ENCODE assay signal across 8 mouse cellular contexts in the genomic region with DNA sequence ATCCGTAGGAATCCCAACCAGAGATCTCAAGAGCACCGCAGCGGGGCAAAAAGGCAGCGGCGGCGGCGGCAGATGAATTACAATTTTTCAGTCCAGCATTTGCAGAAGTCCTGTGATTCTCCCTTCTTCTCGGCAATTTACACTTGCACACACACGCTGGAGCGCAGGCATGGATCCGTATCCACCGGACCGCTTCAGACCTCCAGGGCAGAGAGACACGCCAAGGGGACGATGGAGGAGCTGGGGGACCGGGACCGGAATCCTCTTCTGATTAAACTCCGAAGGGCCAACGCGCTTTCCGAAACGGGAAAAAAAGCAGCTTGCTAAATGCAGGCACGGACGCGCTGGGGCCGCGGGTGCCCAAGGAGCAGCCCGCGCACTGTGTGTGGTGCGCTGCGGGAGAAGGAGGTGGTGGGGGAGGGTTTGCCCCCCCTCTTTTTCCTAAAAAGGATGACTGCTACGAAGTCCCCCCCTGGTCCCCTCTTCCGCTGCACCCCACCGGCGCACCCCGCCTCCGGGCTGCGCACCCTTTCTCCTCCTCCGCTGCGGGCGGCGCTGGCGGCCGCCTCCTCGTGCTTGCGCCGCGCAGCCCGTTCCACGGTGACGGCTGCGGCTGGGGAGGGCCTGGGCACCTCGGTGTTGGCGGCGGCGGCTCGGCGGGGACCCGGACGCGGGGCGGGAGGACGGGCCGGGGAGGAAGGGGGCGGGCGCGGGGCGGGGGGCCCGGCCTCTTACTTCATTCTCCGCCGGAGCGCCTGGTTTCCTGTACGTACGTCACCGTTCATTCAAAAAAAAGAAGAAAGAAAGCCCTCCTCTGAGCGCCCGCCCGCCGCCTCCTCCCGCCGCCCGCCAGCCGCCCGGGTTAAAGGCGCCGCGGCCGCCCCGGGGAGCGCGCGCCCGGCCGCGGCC. TPM values are rescaled to one million over a fixed set of nuclear protein-coding genes. Genes with fewer than 3 reads are reported as not detected.
DNase-seq lines count a peak whose midpoint lies in the region; ATAC-seq and TF ChIP-seq lines count a peak whose summit lies in the region.

A gene (minus strand): TSS at position 654 of the 909 bp plus-strand sequence.

- peaks cover 45% of the 10 kb centered on the region for H3K4me1 ChIP-seq in G1E (ENCODE audit: insufficient read depth, low read depth, low read length)
- peaks cover 5% of the 10 kb centered on the region; the same call in 1 of the 2 replicates for H3K4me1 ChIP-seq in cerebellum, adult 2 months (ENCODE audit: control insufficient read depth, insufficient read depth, low read length)
- H3K4me1 ChIP-seq in hindbrain, embryonic 12.5 days: peaks cover 16% of the 10 kb centered on the region

- peaks cover 5% of the 10 kb centered on the region for H3K36me3 ChIP-seq in G1E (replicated peaks)
- H3K36me3 ChIP-seq in hindbrain, embryonic 12.5 days: no peaks in the 10 kb centered on the region

- no peak for TF ChIP-seq POLR2A in cerebellum, adult 2 months (IDR thresholded peaks at IDR 0.05; ENCODE audit: borderline replicate concordance, insufficient read depth, low read length)

- peak; percentile 69 for DNase-seq in G1E (ENCODE audit: low spot score)
- peak; percentile 82 to 84 for DNase-seq in cerebellum, adult 2 months
- DNase-seq in frontal cortex, postnatal 10 days (ENCODE audit: low spot score in 2 of 2): peak; percentile 53 to 72
- DNase-seq in left cerebral cortex, adult 11 months (ENCODE audit: low spot score): peak; percentile 46
- DNase-seq in lung, postnatal 36 days: peak; percentile 83
- DNase-seq in retina, embryonic 14.5 days (ENCODE audit: low spot score): peak; percentile 79
- peak; percentile 86 for DNase-seq in thymus, postnatal 4 days

- H3K4me3 ChIP-seq in G1E (ENCODE audit: low read depth, low read length): peak within 1 kb of the TSS; percentile 77
- peak within 1 kb of the TSS; percentile 96 for H3K4me3 ChIP-seq in cerebellum, adult 2 months (replicated peaks; ENCODE audit: insufficient read depth, low read depth, low read length)
- H3K4me3 ChIP-seq in hindbrain, embryonic 12.5 days: peak within 1 kb of the TSS; percentile 72

- peaks cover 3% of the 10 kb centered on the region for H3K9me3 ChIP-seq in G1E (replicated peaks)
- H3K9me3 ChIP-seq in hindbrain, embryonic 12.5 days (replicated peaks): no peaks in the 10 kb centered on the region

- peak within 1 kb of the TSS; percentile 89 for H3K9ac ChIP-seq in hindbrain, embryonic 12.5 days

- TF ChIP-seq CTCF in G1E (IDR thresholded peaks at IDR 0.05; ENCODE audit: low read depth, low read length): no peak
- TF ChIP-seq CTCF in cerebellum, adult 2 months (IDR thresholded peaks at IDR 0.05; ENCODE audit: borderline replicate concordance, insufficient read depth, low read depth, low read length): no peak

- peak within 1 kb of the TSS; percentile 88 for H3K4me2 ChIP-seq in hindbrain, embryonic 12.5 days (replicated peaks)

- H3K27me3 ChIP-seq in G1E (ENCODE audit: insufficient read depth, low read length): peaks cover 15% of the 10 kb centered on the region; the same call in 1 of the 2 replicates
- H3K27me3 ChIP-seq in cerebellum, adult 2 months (ENCODE audit: control insufficient read depth, insufficient read depth, low read length): no peaks in the 10 kb centered on the region
- H3K27me3 ChIP-seq in hindbrain, embryonic 12.5 days: peaks cover 5% of the 10 kb centered on the region

- H3K27ac ChIP-seq in cerebellum, adult 2 months (ENCODE audit: insufficient read depth, low read length): peak within 1 kb of the TSS; percentile 67
- peak within 1 kb of the TSS; percentile 92 for H3K27ac ChIP-seq in hindbrain, embryonic 12.5 days

- WGBS in cerebellum, adult 2 months: 1% methylated on average over 91 of the region's 95 CpGs
- WGBS in hindbrain, embryonic 12.5 days: under 1% methylated on average over 69 of the region's 95 CpGs

- ATAC-seq in G1E (ENCODE audit: extremely low read depth, insufficient number of reproducible peaks, low FRiP score, poor library complexity, severe bottlenecking): peak; percentile 36
- ATAC-seq in hindbrain, embryonic 12.5 days (ENCODE audit: low FRiP score): peak; percentile 86

RNA-seq across cellular contexts. Expression of the gene that starts here (rescaled TPM):
- total RNA-seq in G1E (2014; fragmentation: Nextera tagmentation) (2.9 and 4.1 TPM in 2 replicates), G1E (2017) (4.2 and 4.9 TPM in 2 replicates)
- 0.98 and 1.2 TPM in 2 replicates for polyA plus RNA-seq in G1E (2012)
- 3.9 and 4.6 TPM in 2 replicates for polyA plus RNA-seq in cerebellum, adult 2 months (2012; rRNA removed)
- polyA plus RNA-seq in hindbrain, embryonic 12.5 days (2016; fragmentation: Nextera tagmentation; extraction: Ambion mirVana): 12.7 and 15.5 TPM in 2 replicates

Comparison
In these comparisons a context has a peak if more than half of its experiments do, and no peak if none do; other contexts are left out.
1. Peak in every context shown above with its lines: DNase-seq, ATAC-seq, H3K4me3 ChIP-seq and H3K27ac ChIP-seq.